Mouse (Mus musculus): ENCODE measurements at regions not wholly inside any gene's neighbourhood (a gene's known extent, or its start where the extent isn't known, plus 50 kb on each side); places are given as distances from the start of the nearest gene placed in this dataset.

DNA sequence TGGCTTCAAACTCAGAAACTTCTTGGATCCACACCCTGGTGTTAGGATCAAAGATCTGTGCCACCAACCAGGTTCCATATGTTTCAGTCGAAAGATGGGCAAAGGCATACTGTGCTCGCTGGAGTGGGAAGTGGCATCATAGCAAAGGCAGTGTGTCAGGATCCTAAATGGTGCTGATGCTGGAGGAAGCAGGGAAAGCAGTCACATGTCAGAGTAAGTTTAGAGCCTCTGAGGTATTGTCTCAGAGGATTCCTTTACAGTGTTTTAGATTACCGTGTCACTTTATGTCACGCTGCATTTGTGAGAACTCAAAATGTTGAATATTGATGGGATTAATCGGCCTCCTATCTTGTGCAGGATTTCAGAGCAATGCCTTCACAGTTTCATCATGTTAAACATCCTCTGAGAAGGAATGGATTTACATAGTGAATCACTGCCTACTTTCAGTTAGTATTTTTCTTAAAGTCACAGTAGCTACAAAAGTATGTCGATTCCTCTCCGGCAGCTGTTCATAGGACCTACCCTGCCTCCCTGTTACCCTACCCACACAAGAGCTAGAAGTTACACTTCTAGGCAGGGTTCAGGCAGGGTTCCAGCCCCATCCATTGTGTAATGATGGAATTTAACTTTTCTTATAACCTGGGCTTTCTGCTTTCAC, 994.4 kb upstream of the Lrrc6 start:
- no peak for TF ChIP-seq CTCF (IDR thresholded peaks at IDR 0.05; ENCODE audit: low read depth)
- no peak for TF ChIP-seq EP300 (IDR thresholded peaks at IDR 0.05; ENCODE audit: low read depth)

All from heart, postnatal 0 days (tissue).